In the genomic region with DNA sequence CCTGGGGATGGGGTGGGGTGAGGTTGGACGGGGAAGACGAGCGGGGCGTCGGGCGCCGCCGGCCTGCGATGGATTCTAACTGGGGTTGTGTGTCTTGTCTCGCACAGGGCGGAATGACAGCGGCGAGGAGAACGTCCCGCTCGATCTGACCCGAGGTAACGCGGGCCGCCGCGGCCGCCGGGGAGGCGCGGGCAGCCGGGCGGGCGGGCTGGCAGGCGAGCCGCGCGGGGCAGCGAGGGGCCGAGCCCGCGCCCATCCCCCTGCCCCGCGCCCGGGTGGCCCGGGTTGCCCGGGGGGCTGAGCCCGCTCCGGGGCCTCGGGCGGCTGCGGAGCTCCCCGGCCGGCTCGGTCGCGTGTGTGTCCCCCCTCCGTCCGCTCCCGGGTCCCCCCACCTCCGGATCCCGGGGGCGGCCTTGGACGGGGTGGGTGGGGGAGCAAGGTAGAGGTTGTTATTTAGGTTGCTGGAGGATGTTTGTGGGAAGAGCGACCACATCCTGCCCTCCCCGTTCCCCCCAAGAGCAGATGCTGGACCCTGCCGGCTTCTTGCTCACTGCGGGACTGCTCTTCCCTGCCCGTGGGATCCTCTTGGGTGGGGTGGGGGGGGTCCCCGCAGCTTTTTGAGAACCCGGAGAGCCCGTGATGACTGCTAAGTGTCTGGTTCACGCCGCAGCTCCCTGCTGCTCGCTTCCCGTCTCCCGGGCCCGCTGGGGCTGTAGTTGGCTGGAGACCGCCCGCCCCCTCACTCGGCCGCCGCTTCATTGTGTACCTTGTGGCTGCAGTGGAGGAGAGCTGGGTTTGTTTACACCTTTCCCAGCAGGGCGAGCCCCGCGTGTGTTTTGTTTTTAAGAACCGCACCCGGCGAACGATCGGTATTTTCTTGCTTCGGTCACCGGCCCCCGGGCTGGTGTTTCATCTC, we compare ENCODE assay signal across 8 mouse cellular contexts. TPM values are rescaled to one million over a fixed set of nuclear protein-coding genes. Genes with fewer than 3 reads are reported as not detected.
DNase-seq lines count a peak whose midpoint lies in the region; ATAC-seq and TF ChIP-seq lines count a peak whose summit lies in the region.

No protein-coding gene starts in this region.

- no peaks in the 10 kb centered on the region for H3K36me3 ChIP-seq in neural tube, embryonic 14.5 days (ENCODE audit: control insufficient read depth, insufficient read depth, low read length)

- TF ChIP-seq CTCF in Patski (IDR thresholded peaks at IDR 0.05), result no peak

- POLR2A ChIA-PET in Patski (lab: Charles Lee), result interaction anchor here (0.6 kb wide), 1 partner anchor 9 kb away, joined by 3 read pairs; no protein-coding TSS in a partner anchor

- peak overlapping the region; percentile 97 for H3K4me3 ChIP-seq in neural tube, embryonic 14.5 days (ENCODE audit: low read depth, low read length)

- peaks cover 10% of the 10 kb centered on the region; the same call in 1 of the 2 replicates for H3K4me1 ChIP-seq in neural tube, embryonic 14.5 days (ENCODE audit: control insufficient read depth, insufficient read depth, low read length)

- in situ Hi-C loops in Patski (cut with MboI; ENCODE audit: low pct_unique_long_range_greater_than_20kb), result loop anchor here (5.0 kb wide), 1 partner anchor 81 kb away; no protein-coding TSS in a partner anchor

- no peaks in the 10 kb centered on the region for H3K9me3 ChIP-seq in neural tube, embryonic 14.5 days (ENCODE audit: control insufficient read depth, low read length)

- H3K4me2 ChIP-seq in neural tube, embryonic 14.5 days (ENCODE audit: low read depth, low read length), result peak overlapping the region; percentile 75

- peak overlapping the region; percentile 94 for H3K27ac ChIP-seq in neural tube, embryonic 14.5 days (ENCODE audit: low read depth, low read length)

- peak overlapping the region; percentile 91 for H3K9ac ChIP-seq in neural tube, embryonic 14.5 days (replicated peaks; ENCODE audit: low read depth, low read length)

- H3K27me3 ChIP-seq in Patski, result no peaks in the 10 kb centered on the region
- H3K27me3 ChIP-seq in neural tube, embryonic 14.5 days (ENCODE audit: control insufficient read depth, insufficient read depth, low read length), result no peaks in the 10 kb centered on the region

- DNase-seq in 3T3-L1 (ENCODE audit: low read depth, low spot score) (peak; percentile 38), Patski (ENCODE audit: low read depth, low spot score) (no peak)
- DNase-seq in cerebellum, postnatal 36 days, result peak; percentile 49 to 50
- peak; percentile 54 to 56 for DNase-seq in frontal cortex, postnatal 36 days (ENCODE audit: low spot score in 2 of 2)
- peak; percentile 61 for DNase-seq in kidney, adult 18-20 months
- DNase-seq in lung, adult 18-20 months, result peak; percentile 58
- DNase-seq in thymus, adult 18-20 months, result peak; percentile 57 to 69

- ATAC-seq in Patski, result peak; percentile 66
- peak; percentile 84 for ATAC-seq in neural tube, embryonic 14.5 days (ENCODE audit: low read depth)

- under 1% methylated on average over 65 of the region's 89 CpGs for WGBS in neural tube, embryonic 14.5 days

- CTCF ChIA-PET in Patski (lab: Charles Lee), result no interaction called here

RNA-seq across cellular contexts. Expression of a gene that starts 0.6 kb away (rescaled TPM):
- 13.1 TPM for polyA plus RNA-seq in Patski (2021)
- 60.6 and 61.0 TPM in 2 replicates for polyA plus RNA-seq in neural tube, embryonic 14.5 days (2014; fragmentation: Nextera tagmentation; extraction: Ambion mirVana)
